Mouse (Mus musculus) naive thymus-derived CD4-positive, alpha-beta T cell, adult 2 months (primary cell): ENCODE measurements around the gene Smn1.
"Not testable (repeated sequence)": the region's sequence is repeated elsewhere in the genome, so short reads cannot be mapped to it uniquely, and the experiment has no call there.

Experiments
- DNase-seq: peaks from one replicate; pipeline ENCODE4 v3.0.0-alpha.2; 2011; ENCODE audit warnings: low read depth

The Smn1 gene

DNA sequence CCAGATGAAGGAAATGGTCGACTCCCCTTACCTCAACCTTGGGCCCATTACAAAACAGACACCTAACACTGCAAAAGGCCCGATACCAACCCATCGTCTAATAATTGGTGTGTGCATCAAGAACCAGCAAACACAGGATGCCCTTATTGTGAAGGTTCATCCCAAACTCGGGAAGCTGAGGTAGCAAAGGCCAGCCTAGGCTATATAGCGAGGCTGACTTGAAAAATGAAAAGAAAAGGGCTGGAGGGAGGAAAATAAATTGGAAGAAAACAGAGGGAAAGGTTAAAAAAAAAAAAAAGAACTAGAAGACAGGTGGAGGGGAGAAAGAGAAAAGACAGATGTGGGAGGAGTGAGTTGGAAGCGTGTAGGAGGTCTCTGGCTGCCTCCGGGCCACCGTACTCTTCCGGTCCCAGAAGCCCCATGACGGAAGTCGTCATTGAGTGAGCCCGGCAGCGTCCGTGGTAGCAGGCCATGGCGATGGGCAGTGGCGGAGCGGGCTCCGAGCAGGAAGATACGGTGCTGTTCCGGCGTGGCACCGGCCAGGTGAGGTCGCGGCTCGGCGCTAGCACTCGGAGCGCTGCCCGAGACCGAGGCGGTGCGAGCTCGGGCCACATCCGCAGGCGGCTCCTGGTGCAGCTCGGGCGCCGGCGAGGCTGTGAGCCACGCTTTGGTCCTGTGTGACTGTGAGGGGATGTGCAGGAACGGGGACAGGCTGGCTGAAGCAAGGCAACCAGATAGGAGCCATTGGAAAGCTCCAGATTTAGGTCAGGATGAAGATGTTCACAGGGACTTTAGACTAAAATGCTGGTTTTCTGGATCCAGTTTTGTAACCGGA lies at the start of gene Smn1:
Gene Smn1 (plus strand): TSS at position 430 of the 835 bp plus-strand sequence.
- DNase-seq: peak; percentile 92

DNA sequence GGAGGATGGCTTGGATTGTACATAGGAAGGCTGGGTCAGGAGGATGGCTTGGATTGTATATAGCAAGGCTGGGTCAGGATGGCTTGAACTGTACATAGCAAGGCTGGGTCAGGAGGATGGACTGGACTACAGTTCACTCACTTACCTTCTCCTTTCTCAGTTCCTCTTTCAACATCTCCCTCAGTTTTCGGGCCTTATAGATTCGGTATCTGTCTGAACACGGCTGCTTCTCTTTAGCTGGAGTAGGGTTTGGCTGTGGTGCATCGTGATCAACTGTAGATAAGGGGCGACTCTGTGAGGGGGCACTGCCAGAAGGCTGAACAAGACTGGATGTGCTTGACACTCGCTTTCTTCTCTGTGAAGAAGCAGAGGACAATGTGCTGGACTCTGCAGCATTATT lies 25.8 kb upstream of the Smn1 start:
- no peak for DNase-seq

DNA sequence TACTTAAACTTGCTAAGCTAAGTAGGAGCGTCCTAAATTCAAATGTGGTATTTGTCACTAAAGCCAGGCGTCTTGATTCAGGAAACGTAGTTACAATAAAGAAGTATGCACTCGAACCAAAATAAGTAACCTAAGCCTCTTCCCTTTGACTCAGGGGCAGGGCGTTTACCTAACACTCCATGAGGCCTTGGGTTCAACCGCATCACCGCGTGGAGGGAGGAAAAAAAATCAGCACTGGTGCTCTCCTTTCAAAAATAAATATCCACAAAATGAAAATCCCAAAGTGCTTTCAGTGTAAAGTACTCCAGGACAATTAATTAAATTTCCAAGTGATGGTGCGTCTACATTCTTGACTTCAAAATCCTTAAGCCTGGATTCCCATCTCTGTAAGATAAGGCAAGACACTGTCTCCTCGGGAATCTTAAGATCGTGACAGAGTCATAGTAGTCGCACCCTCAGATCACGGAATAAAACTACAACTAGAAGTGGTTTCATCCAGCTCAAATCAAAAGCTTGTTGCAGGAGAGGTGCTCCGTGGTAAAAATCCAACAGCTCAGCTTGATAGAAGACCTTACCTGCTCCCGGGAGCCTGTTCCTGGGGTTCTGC lies 21.5 kb upstream of the Smn1 start:
- DNase-seq: peak; percentile 22

DNA sequence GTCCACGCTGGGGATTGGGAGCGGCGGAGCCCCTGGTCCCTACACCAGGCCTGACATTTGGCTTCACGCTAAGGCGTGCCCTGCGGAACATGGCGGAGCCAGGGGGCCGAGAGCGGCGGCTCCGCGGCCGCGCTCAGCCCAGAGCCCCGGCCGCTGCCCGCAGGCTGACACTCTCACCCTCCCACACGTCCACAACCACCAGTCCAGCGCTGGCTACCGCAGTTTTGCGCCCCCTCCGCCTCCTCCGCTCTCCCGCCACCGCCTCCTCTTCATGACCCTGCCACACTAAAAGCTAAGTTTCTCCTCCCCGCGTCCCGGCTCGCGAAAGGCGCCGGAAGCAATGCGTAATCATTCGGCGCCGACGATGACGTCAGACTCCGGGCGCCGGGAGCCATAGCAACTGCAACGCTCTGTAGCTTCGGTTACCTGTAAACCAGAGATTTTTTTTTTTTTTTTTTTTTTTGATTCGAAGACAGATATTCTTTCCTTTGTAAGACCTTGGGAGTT lies 20.9 kb upstream of the Smn1 start, which contains the start of gene Bdp1:
Gene Bdp1 (minus strand): TSS at position 323 of the 507 bp plus-strand sequence.
- DNase-seq: peak; percentile 96

DNA sequence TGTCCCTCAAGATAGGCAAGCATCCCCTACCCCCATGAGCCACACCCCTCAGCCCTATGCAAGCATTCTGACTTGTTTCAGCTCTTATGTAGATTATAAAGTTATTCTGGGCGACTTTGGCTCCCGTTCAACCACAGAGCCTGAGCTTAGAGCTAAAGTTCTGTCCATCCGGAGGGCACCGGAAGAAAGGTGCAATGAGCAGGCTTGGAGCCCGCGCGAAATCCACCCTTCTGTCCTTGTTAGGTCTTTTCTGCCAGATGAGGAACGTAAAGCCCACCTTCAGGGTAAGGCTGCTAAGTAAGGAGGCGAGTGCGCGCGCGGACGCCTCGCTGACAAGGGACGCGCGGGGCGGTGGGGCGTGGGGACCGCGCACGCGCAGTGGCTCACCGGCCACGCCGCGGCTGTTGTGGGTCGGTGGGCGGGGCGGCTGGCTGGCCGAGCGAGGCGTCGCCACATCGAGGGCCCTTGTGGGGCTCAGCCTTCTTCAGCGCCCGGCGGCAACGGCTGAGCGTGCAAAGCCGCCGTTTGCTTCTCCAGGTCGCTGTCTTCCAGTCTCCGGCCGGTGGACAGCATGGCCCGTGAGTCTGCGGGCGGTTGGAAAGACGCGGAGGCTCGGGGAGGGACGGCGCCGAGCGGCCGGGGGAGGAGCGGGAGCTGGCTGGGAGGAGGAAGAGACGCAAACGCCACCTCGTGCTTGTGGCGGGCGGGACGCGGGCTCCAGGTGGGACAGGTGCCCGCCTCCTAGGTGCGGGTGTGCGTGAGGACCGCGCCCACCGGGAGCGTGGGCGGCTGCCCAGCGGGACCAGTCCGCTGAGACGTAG lies 16.8 kb upstream of the Smn1 start, which contains the start of gene Serf1:
Gene Serf1 (plus strand): TSS at position 361 of the 821 bp plus-strand sequence.
- DNase-seq: peak; percentile 79

DNA sequence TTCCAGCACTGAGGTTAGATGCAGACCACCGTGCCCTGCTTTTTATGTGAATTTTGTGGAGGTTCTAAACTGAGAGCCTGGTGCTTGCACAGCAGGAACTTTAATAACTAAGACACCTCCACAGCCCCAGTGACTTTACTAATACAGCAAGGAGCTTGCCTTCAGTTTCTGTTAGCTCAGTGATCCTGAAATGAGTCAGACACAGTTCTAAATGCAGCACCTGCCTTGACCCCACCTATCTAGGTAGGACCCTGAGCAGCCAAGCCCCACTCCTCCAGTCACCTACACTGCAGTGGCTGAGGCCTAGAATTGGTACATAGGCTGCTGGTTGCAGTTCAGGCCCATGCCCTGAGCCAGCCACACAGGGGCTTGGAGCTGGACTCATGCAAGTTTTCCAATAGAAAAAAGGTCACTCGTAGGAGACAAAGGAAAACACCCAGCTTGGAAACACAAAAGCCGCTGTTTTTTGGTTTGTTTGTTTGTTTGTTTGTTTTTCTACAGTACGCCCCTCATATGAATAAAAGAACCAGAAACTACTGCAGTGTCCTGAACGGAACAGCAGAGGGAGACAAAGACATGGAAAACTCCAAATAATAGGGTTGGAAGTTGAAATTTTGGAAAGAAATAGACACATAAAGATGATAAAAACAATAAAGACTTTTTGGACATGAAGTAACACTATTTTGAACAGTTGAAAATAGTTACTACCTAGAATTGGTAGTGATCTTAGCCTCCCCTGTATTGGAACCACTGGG lies 12.3 kb upstream of the Smn1 start:
- peak; percentile 19 for DNase-seq

DNA sequence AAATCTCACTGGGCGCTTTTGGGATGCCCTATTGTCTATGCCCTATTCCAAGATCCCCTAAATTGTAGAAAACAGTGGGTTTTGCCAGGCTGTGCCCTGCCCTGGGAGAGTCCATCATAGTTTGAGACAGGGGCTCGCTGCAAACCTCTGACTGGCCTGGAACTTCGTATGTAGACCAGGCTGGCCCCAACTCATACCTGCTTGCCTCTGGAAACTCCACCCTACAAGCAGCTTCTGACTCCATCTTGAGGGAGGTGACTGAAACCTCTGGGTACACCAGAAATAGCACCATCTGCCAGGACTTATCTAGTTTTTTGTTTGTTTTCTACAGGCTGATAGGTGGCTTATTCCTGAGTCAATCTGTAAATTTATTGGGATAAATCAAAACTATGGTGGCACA lies 682 bp upstream of the Smn1 start:
- DNase-seq: no peak

DNA sequence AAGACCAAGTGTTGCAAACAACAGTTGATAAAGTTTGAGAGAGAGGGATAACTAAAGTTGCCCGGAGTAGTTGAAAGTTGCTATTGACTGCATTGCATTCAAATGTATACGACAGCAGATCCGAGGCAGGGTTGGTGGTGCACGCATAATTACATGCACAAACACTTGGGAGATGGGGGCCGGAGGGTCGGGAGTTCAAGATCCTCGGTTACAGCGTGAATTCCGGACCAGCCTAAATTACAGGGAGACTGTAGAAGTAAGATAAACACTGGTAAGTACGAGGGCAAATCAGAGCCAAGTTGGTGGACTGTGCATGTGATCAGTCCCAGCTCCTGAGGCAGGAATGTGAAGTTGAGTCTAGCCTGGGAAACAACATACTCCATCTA lies 599 bp downstream of the Smn1 start:
- DNase-seq: no peak

DNA sequence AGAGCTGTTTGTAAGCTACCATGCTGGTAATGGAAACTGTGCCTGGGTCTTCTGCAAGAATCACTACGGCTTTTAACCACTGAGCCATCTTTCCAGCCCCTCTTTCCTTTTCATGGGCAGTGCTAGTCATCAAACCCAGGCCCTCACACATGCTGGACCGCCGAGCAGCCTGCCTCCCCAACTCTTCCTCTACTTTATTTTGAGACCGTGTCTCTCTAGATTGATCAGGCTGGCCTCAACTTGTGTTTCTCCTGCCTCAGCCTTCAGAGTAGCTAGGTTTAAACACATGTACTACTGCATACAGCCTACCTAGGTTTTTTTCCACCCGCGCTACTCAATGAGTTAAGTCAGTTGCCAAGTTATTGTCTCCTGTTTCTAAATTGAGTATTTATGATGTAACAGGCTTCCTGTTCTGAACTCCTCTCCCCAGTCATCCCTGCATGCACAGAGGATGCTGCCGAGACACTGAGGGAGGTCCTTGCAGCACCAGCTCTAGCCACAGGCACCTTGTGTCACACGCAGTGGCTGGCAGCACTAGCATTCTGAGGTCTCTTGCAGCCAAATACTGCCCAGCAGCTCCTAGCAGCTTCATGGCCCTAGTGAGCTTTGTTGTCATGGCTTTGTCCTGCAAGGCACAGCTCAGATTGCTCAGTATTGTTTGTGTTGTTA lies 17.1 kb downstream of the Smn1 start:
- no peak for DNase-seq

DNA sequence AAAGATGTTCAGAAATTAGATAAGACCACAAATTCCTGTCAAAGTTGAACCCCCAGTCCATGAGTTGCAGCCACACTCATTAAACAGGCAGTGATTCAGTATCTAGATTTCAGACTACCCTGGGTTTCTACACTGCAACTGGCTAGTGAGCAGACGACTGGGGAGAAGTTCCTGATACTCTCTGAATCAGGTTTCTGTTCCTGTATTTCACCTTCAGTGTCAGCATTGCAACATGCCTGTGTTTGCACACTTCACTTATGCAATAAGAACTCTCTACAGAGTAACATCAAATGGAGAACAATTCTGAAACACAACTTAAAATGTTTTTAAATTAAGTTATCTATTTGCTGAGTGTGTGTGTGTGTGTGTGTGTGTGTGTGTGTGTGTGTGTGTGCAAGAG lies 28.0 kb downstream of the Smn1 start:
- no peak for DNase-seq

DNA sequence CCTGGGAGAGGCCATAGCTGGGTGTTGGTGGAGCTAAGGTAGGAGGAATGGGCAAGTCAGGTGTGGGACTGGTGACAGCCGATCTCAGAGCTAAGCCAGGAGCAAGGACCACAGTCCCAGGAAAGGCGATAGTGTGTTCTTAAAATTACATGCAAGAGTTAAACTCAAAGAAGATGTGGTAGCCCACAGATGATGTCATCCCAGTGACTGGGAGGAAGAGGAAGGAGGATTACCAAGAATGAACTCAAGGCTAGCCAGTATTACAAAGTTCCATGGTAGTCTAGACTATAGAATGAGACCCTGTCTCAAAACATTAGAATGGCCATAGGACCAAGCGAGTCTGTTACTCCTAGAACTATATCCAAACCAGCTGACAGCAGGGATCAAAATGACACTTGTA lies 32.0 kb downstream of the Smn1 start:
- no peak for DNase-seq

DNA sequence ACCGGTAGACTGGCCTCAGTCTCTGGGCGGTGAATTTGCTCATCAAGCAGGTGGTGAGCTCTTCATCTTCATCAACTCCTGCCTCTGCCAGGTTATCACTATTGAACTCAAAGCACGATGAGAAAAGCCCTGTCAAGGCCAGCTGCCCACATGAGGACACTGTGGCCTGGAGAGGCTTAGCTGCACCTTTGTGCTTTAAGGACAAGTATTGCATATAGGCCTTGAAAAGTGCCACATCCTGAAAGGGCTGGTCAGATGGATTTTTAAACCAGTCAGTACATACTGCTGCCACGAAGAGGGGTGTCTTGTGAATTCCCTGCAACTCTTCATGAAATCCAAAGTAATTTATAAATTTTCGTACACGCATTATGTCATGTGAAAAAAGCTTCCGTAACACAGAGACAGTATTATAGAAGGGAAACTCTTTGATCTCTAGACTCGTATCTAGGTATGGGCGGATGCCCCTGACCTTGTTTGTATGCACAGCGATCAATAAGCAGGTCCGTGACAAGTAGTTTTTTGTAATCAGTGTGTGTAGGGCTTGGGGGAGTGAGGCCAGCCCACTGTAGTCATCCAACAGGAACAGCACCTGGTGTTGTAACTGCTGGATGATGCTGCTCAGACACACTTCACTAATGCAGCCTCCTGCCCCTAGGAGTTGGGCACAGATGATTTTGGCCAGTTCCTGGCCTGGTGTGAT lies 36.7 kb downstream of the Smn1 start:
- DNase-seq: not testable (repeated sequence)

DNA sequence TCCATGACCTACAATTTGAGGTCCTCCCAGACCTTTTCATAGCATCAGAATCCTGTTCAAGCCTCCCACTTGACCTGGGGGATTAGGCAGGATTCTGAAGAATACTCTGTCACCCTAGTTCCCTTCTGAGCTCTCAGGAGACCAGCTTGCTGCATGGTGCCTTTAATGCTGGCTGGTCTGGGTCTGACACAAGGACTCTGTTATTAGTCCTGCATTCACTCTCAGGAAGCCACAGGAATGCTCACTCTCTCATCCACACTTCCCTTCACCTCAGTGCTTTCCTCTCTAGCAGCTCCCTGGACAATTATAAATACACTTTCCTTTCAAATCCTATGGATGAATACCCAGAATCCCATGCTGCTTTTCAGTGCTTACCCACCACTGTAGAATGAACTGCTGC lies 37.8 kb downstream of the Smn1 start:
- DNase-seq: not testable (repeated sequence)

DNA sequence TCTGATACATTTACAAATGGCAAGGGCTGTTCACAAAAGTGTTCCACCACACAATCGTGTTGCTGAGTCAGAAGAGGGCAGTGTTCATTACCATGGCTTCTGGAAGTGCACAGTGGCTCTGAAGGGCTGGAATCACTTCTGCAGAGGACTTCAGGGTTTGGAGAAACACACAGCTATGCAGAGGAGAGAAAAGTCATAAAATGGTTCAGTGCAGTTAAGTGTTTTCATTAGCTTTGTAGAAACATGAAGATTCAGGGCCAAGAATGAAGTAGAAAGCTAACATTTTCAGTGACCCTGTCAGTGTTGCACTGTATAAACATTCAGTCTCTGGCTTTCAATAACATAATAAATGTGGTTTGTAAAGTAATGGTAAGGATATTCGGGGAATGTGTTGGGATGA lies 41.7 kb downstream of the Smn1 start:
- not testable (repeated sequence) for DNase-seq

DNA sequence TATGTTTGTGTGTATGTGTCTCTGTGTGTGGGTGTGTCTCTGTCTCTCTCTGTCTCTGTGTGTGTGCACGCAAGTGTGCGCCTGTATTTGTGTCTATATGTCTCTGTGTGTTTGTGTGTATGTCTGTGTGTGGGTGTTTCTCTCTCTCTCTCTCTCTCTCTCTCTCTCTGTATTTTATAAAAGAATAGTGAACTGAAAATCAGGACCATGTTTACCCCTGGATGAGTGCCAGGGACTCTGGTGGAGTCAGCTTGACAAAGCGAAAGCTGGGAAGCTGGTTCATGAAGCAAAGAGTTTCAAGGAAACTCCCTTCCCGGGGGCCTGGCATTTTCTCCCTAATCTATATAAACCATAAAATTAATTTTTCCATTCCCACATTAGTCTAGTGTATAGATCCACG lies 49.7 kb downstream of the Smn1 start:
- not testable (repeated sequence) for DNase-seq

DNA sequence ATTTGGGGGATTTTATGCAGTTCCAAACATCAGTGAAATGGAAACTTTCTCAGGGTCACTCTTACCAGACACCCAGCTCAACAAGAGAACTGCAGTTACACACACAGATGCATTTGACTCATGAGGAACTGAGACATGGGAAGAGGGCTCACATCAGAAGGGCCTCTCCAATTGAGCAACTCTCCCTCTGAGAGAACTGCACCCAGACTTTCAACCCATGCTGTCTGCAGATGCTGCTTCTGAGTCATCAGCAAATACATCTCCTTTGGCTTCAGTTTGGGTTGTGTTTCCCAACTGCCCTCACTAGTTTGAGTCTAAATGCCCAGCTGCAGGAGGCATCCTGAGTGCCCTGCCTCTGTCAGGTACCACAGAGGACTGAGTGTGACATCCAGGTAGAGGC lies 58.5 kb downstream of the Smn1 start:
- DNase-seq: not testable (repeated sequence)
